Mouse (Mus musculus) embryonic facial prominence, embryonic 12.5 days (tissue): ENCODE results near the gene 1700020N15Rik. TPM values are rescaled to one million over a fixed set of nuclear protein-coding genes. Genes with fewer than 3 reads are reported as not detected.
"Not testable (repeated sequence)": the region's sequence is repeated elsewhere in the genome, so short reads cannot be mapped to it uniquely, and the experiment has no call there.

Experiments used
- ATAC-seq: fragments of 200-750 bp; cut with Nextera tagmentation; 2 replicates; pipeline ENCODE4 v1.8.0; 2017; ENCODE audit not compliant: insufficient number of reproducible peaks, insufficient read depth, low FRiP score, low TSS enrichment
- H3K27ac ChIP-seq: fragments of 300-500 bp; sonication (generic); 2 replicates; pipeline ENCODE4 v1.5.1; 2016; ENCODE audit warnings: mild to moderate bottlenecking
- H3K27me3 ChIP-seq: fragments of 300-500 bp; sonication (generic); 2 replicates; pipeline ENCODE4 v1.6.1; 2016; ENCODE audit warnings: mild to moderate bottlenecking, moderate library complexity
- H3K36me3 ChIP-seq: fragments of 300-500 bp; sonication (generic); 2 replicates; pipeline ENCODE4 v1.6.1; 2016; ENCODE audit warnings: mild to moderate bottlenecking
- H3K4me1 ChIP-seq: fragments of 300-500 bp; sonication (generic); 2 replicates; pipeline ENCODE4 v1.6.1; 2016
- H3K4me2 ChIP-seq: fragments of 300-500 bp; sonication (generic); replicated peaks from 2 replicates; pipeline ENCODE4 v1.6.1; 2016; ENCODE audit warnings: mild to moderate bottlenecking, moderate library complexity
- H3K4me3 ChIP-seq: fragments of 300-500 bp; sonication (generic); 2 replicates; pipeline ENCODE4 v1.5.1; 2016; ENCODE audit warnings: mild to moderate bottlenecking
- H3K9ac ChIP-seq: fragments of 300-500 bp; sonication (generic); 2 replicates; pipeline ENCODE4 v1.6.1; 2016; ENCODE audit warnings: mild to moderate bottlenecking, moderate library complexity
- H3K9me3 ChIP-seq: fragments of 300-500 bp; sonication (generic); 2 replicates; pipeline ENCODE4 v1.6.1; 2016; ENCODE audit warnings: mild to moderate bottlenecking, moderate library complexity
- WGBS: fragments of 180-500 bp; shearing (Covaris S2); methylation state at CpG from one replicate; pipeline ENCODE4 v1.1.7; 2016; 5-methylcytosine and 5-hydroxymethylcytosine counted together
- polyA plus RNA-seq: library from polyadenylated mRNA; unstranded; fragments of >200 nt; fragmentation: Nextera tagmentation; extraction: Ambion mirVana; gene quantifications from 2 replicates; pipeline ENCODE4 v1.2.1, GENCODE M21; 2016

Gene 1700020N15Rik
- not detected in 2 replicates for polyA plus RNA-seq

DNA sequence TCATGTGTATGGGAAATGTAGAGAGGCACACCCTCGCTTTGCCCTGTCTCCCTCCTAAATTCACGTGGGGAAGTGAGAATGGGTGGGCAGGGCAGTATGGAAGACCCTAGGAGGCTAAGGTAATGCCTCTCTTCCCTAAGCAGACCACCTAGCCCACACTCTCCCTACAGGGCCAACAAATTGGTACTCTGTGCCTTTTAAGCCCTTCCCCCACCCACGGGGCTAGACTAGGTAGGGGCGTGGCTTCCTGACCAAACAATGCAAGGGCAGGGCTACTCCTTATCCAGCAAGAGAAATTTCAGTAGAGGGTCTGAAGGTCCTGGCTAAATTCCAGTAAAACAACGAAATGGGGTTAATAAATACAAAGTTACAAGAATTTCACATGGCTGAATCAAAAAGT is at the start of gene 1700020N15Rik:
Gene 1700020N15Rik, plus strand, starts transcription at position 301 of the 400 bp plus-strand sequence.
- not testable (repeated sequence) for H3K4me3 ChIP-seq, H3K9me3 ChIP-seq, ATAC-seq, H3K36me3 ChIP-seq, H3K9ac ChIP-seq, H3K27ac ChIP-seq, H3K27me3 ChIP-seq, H3K4me1 ChIP-seq, H3K4me2 ChIP-seq
- WGBS = 64% methylated on average over 5 of the region's 5 CpGs

- WGBS = 77% methylated on average over 2 of the region's 2 CpGs
- Histone ChIP-seq H3K4me3 (no peak overlapping the region), H3K4me2 (no peak overlapping the region), H3K9ac (no peak overlapping the region), H3K27me3 (no peaks in the 10 kb centered on the region), H3K4me1 (no peaks in the 10 kb centered on the region), H3K9me3 (no peaks in the 10 kb centered on the region), H3K27ac (no peak overlapping the region), H3K36me3 (no peaks in the 10 kb centered on the region)
- no peak for ATAC-seq
These were observed 31.9 kb downstream of the 1700020N15Rik start for GRCm38 (mm10) chrX:69976790-69977579.
